Mouse (Mus musculus): Measurements from ENCODE around the gene Rfx4. TPM values are rescaled to one million over a fixed set of nuclear protein-coding genes. Genes with fewer than 3 reads are reported as not detected.

The Rfx4 gene
- polyA plus RNA-seq, 1 experiment from 2014 or later: not detected

DNA sequence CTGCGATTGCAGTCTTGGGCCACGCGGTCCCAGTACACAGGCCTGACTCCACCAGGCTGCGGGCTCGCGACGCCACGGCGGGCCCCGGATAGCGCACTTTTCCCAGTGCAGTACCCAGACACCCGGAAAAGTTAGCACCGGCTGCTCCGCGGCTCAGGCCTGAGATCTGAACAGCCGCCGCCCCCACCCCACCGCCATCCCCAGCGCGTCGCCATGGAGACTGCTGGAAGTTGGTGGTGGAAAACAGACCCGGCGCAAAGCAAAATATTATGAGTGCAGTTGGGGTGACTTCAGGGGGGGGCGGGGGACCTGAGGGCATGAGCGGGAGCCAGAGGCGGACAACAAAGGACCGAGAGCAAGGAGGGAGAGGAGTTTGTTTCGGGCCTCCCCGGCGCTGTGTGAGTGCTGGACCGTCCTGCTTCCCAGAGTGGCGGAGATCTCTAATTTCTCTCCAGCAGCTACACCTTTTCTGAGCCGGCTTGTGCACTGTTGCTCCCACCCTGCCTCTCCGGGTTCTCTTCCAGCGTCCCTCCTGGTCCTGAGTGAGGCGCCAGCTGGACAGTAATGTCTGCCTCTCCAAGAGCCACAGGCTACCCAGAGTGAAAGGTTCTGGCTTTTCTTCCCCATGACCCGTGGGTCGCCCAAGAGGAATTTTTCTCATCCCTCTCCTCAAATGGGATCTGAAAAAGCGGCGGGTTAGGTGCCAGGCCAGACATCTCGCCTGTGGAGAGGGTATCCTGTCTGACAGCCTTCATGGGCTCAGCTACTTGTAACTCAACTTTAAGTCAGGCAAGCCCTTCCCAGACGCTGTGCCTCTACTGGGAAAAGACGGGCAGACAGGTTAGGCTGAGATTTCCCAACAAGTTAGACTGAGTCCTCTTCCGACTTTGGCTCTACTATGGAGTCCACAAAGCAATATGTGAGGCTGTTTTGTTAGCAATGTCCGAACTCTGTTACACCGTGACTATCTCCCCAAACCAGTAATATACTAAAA is 4.6 kb downstream of the Rfx4 start:
- H3K36me3 ChIP-seq (ENCODE audit: control insufficient read depth, insufficient read depth, low read length): no peaks in the 10 kb centered on the region
- DNase-seq (ENCODE audit: low spot score): peak; percentile 72
- no peaks in the 10 kb centered on the region for H3K9me3 ChIP-seq (ENCODE audit: control insufficient read depth, low read length)
- H3K4me2 ChIP-seq (ENCODE audit: low read length): peak overlapping the region; percentile 54
- peaks cover 21% of the 10 kb centered on the region for H3K4me1 ChIP-seq (replicated peaks; ENCODE audit: control insufficient read depth, insufficient read depth, low read length)
- 6% methylated on average over 46 of the region's 46 CpGs for WGBS
- H3K9ac ChIP-seq (ENCODE audit: low read length): no peak overlapping the region
- peaks cover 90% of the 10 kb centered on the region for H3K27me3 ChIP-seq (replicated peaks; ENCODE audit: control insufficient read depth, insufficient read depth, low read length)
- H3K27ac ChIP-seq (ENCODE audit: low read depth): no peak overlapping the region
- ATAC-seq (replicated peaks; ENCODE audit: low FRiP score, low TSS enrichment, low read depth): 0 out of 2 replicates have a peak, but pooled peaks have one; percentile 48
- H3K4me3 ChIP-seq (ENCODE audit: low read depth, low read length): peak overlapping the region; percentile 27

DNA sequence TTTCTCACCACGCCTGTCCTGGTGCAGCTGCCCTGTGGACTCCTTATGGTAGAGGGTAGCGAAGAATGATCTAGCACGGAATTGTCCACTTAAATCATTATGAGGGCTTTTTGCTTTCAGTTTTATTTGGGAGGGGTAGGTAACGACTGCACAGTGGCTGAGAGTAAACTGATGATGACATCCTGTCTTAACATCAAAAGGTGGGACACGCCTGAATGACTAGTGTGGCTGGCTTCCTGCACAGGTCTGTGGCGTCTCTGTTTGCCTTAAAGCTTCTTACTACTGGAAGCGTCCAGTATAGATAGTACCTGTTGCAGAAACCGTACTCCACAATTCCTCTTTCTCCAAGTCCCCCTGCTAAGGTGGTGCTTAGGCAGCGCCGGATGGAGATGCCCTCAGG is 12.9 kb downstream of the Rfx4 start:
- H3K27me3 ChIP-seq (replicated peaks; ENCODE audit: control insufficient read depth, insufficient read depth, low read length): peaks cover 19% of the 10 kb centered on the region
- H3K36me3 ChIP-seq (ENCODE audit: control insufficient read depth, insufficient read depth, low read length): no peaks in the 10 kb centered on the region
- no peak overlapping the region for H3K4me2 ChIP-seq (ENCODE audit: low read length)
- H3K9ac ChIP-seq (ENCODE audit: low read length): no peak overlapping the region
- no peak overlapping the region for H3K27ac ChIP-seq (ENCODE audit: low read depth)
- no peaks in the 10 kb centered on the region for H3K9me3 ChIP-seq (ENCODE audit: control insufficient read depth, low read length)
- H3K4me1 ChIP-seq (replicated peaks; ENCODE audit: control insufficient read depth, insufficient read depth, low read length): no peaks in the 10 kb centered on the region
- WGBS: 77% methylated on average over 10 of the region's 10 CpGs
- no peak for DNase-seq (ENCODE audit: low spot score)
- H3K4me3 ChIP-seq (ENCODE audit: low read depth, low read length): no peak overlapping the region
- no peak for ATAC-seq (replicated peaks; ENCODE audit: low FRiP score, low TSS enrichment, low read depth)

- H3K4me1 ChIP-seq (replicated peaks; ENCODE audit: control insufficient read depth, insufficient read depth, low read length): no peaks in the 10 kb centered on the region
- H3K27me3 ChIP-seq (replicated peaks; ENCODE audit: control insufficient read depth, insufficient read depth, low read length): no peaks in the 10 kb centered on the region
- no peak overlapping the region for H3K4me2 ChIP-seq (ENCODE audit: low read length)
- ATAC-seq (replicated peaks; ENCODE audit: low FRiP score, low TSS enrichment, low read depth) (no peak), DNase-seq (ENCODE audit: low spot score) (no peak)
- no peak overlapping the region for H3K27ac ChIP-seq (ENCODE audit: low read depth)
- no peak overlapping the region for H3K4me3 ChIP-seq (ENCODE audit: low read depth, low read length)
- no peak overlapping the region for H3K9ac ChIP-seq (ENCODE audit: low read length)
- no peaks in the 10 kb centered on the region for H3K36me3 ChIP-seq (ENCODE audit: control insufficient read depth, insufficient read depth, low read length)
- no peaks in the 10 kb centered on the region for H3K9me3 ChIP-seq (ENCODE audit: control insufficient read depth, low read length)
- WGBS: 81% methylated on average over 4 of the region's 4 CpGs
These were observed 16.7 kb downstream of the Rfx4 start for GRCm38 (mm10) chr10:84772380-84773130.

DNA sequence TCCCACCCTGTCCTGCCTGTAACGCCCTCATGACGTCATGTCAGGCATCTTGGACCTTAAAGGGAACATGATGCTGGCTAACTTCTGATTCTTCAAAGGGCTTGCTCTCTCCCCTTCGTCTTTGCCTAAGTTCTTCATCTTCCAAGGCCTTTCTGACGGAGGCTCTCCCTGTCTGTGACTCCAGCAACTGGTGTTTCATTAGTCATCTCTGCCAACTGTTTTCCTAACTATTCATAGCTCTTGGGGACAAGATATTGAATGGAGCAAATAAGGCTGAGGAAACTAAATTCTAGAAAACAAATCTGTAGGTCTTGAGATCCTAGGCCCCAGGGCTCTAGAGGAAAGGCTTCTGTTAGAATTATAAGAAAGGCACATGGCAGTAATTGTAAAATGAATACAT is 18.0 kb downstream of the Rfx4 start:
- Histone ChIP-seq H3K9ac (ENCODE audit: low read length) (no peak overlapping the region), H3K27me3 (replicated peaks; ENCODE audit: control insufficient read depth, insufficient read depth, low read length) (no peaks in the 10 kb centered on the region), H3K36me3 (ENCODE audit: control insufficient read depth, insufficient read depth, low read length) (no peaks in the 10 kb centered on the region), H3K4me1 (replicated peaks; ENCODE audit: control insufficient read depth, insufficient read depth, low read length) (no peaks in the 10 kb centered on the region), H3K9me3 (ENCODE audit: control insufficient read depth, low read length) (no peaks in the 10 kb centered on the region), H3K4me3 (ENCODE audit: low read depth, low read length) (no peak overlapping the region), H3K27ac (ENCODE audit: low read depth) (no peak overlapping the region), H3K4me2 (ENCODE audit: low read length) (no peak overlapping the region)
- no peak for DNase-seq (ENCODE audit: low spot score)
- WGBS: 88% methylated on average over 4 of the region's 4 CpGs
- ATAC-seq (replicated peaks; ENCODE audit: low FRiP score, low TSS enrichment, low read depth): no peak

DNA sequence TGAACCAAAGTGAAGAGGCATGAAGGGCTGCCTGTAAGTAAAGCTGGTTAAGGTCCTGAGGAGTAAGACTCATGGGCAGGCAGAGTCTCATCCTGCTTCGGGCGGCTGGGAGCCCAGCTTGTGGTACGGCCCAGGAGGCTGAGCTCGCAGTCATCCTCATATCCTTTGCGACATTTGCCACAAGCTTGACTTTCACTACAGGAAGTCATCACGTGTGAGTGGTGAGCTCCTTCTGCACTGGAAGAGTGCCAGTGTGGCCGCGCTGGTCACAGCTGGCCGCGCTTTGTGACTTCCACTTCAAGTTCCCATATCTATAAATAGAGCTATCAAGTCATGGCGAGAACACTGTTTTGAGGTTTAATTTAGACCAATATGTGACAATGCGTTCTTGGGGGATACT is 18.7 kb downstream of the Rfx4 start:
- no peaks in the 10 kb centered on the region for H3K36me3 ChIP-seq (ENCODE audit: control insufficient read depth, insufficient read depth, low read length)
- H3K4me1 ChIP-seq (replicated peaks; ENCODE audit: control insufficient read depth, insufficient read depth, low read length): no peaks in the 10 kb centered on the region
- 81% methylated on average over 12 of the region's 12 CpGs for WGBS
- H3K27ac ChIP-seq (ENCODE audit: low read depth): no peak overlapping the region
- H3K9ac ChIP-seq (ENCODE audit: low read length): no peak overlapping the region
- H3K4me2 ChIP-seq (ENCODE audit: low read length): no peak overlapping the region
- ATAC-seq (replicated peaks; ENCODE audit: low FRiP score, low TSS enrichment, low read depth) (no peak), DNase-seq (ENCODE audit: low spot score) (no peak)
- H3K27me3 ChIP-seq (replicated peaks; ENCODE audit: control insufficient read depth, insufficient read depth, low read length): no peaks in the 10 kb centered on the region
- H3K9me3 ChIP-seq (ENCODE audit: control insufficient read depth, low read length): no peaks in the 10 kb centered on the region
- no peak overlapping the region for H3K4me3 ChIP-seq (ENCODE audit: low read depth, low read length)

DNA sequence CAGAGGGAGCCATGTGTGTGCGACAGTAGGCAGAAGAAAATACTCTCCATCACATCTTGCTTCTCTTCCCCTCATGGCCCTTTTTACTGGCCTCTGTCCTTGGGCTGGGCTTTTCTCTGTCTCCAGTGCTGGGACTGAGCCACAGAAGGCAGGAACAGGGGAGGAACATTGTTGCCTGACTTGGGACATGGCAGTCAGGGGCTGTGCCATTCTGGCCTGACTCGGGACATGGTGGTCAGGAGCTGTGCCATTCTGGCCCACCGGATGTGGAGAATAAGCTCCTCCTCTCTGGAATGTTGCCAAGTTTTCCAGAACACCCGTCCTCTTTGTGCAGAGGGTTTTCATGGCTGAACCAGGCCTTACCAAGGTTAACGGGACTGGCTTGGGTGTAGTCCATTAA is 21.2 kb downstream of the Rfx4 start:
- no peaks in the 10 kb centered on the region for H3K36me3 ChIP-seq (ENCODE audit: control insufficient read depth, insufficient read depth, low read length)
- DNase-seq (ENCODE audit: low spot score): no peak
- H3K4me3 ChIP-seq (ENCODE audit: low read depth, low read length): no peak overlapping the region
- no peak overlapping the region for H3K4me2 ChIP-seq (ENCODE audit: low read length)
- 63% methylated on average over 5 of the region's 5 CpGs for WGBS
- H3K4me1 ChIP-seq (replicated peaks; ENCODE audit: control insufficient read depth, insufficient read depth, low read length): no peaks in the 10 kb centered on the region
- no peak for ATAC-seq (replicated peaks; ENCODE audit: low FRiP score, low TSS enrichment, low read depth)
- H3K27me3 ChIP-seq (replicated peaks; ENCODE audit: control insufficient read depth, insufficient read depth, low read length): no peaks in the 10 kb centered on the region
- H3K27ac ChIP-seq (ENCODE audit: low read depth): no peak overlapping the region
- no peak overlapping the region for H3K9ac ChIP-seq (ENCODE audit: low read length)
- H3K9me3 ChIP-seq (ENCODE audit: control insufficient read depth, low read length): no peaks in the 10 kb centered on the region

- no peak for DNase-seq (ENCODE audit: low spot score)
These were observed 22.1 kb downstream of the Rfx4 start for GRCm38 (mm10) chr10:84777974-84778373.

DNA sequence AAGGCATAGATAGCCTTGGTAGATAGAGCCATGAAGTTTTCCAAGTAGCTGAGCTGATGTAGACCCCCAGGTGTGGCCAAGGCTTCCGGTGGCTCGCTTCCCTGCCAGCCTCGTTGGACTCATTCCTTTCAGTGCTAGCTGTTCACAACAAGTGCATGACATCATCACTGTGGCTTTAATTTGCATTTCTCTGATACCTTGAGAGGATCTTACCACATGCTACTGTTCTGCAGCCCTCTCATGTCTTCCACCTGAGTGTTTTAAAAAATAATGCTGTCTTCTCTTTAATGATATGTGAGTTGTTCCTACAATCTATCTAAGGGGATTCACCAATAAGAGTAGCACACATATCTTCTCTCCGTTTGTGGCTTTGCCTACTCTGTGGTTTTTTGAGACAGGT is 25.0 kb downstream of the Rfx4 start:
- Histone ChIP-seq H3K4me2 (ENCODE audit: low read length) (no peak overlapping the region), H3K27ac (ENCODE audit: low read depth) (no peak overlapping the region), H3K27me3 (replicated peaks; ENCODE audit: control insufficient read depth, insufficient read depth, low read length) (no peaks in the 10 kb centered on the region), H3K4me3 (ENCODE audit: low read depth, low read length) (no peak overlapping the region), H3K4me1 (replicated peaks; ENCODE audit: control insufficient read depth, insufficient read depth, low read length) (no peaks in the 10 kb centered on the region), H3K9me3 (ENCODE audit: control insufficient read depth, low read length) (no peaks in the 10 kb centered on the region), H3K36me3 (ENCODE audit: control insufficient read depth, insufficient read depth, low read length) (no peaks in the 10 kb centered on the region), H3K9ac (ENCODE audit: low read length) (no peak overlapping the region)
- ATAC-seq (replicated peaks; ENCODE audit: low FRiP score, low TSS enrichment, low read depth) (no peak), DNase-seq (ENCODE audit: low spot score) (no peak)
- 89% methylated on average over 4 of the region's 4 CpGs for WGBS

More at GRCm38 (mm10) chr10:84777974-84778373, 22.1 kb downstream of the Rfx4 start:
- H3K4me2 ChIP-seq (ENCODE audit: low read length): no peak overlapping the region
- H3K9ac ChIP-seq (ENCODE audit: low read length): no peak overlapping the region
- no peaks in the 10 kb centered on the region for H3K9me3 ChIP-seq (ENCODE audit: control insufficient read depth, low read length)
- no peaks in the 10 kb centered on the region for H3K36me3 ChIP-seq (ENCODE audit: control insufficient read depth, insufficient read depth, low read length)
- whole genome bisulfite sequencing: 72% methylated on average over 7 of the region's 7 CpGs
- H3K4me3 ChIP-seq (ENCODE audit: low read depth, low read length): no peak overlapping the region
- no peak for ATAC-seq (replicated peaks; ENCODE audit: low FRiP score, low TSS enrichment, low read depth)
- no peaks in the 10 kb centered on the region for H3K27me3 ChIP-seq (replicated peaks; ENCODE audit: control insufficient read depth, insufficient read depth, low read length)
- no peak overlapping the region for H3K27ac ChIP-seq (ENCODE audit: low read depth)
- no peaks in the 10 kb centered on the region for H3K4me1 ChIP-seq (replicated peaks; ENCODE audit: control insufficient read depth, insufficient read depth, low read length)
